Mouse (Mus musculus) heart, embryonic 15.5 days (tissue): ENCODE measurements around the gene Adck1. TPM values are rescaled to one million over a fixed set of nuclear protein-coding genes. Genes with fewer than 3 reads are reported as not detected.

Source experiments
- ATAC-seq: fragments of 200-750 bp; cut with Nextera tagmentation; replicated peaks from 2 replicates; pipeline ENCODE4 v1.8.0; 2017; ENCODE audit warnings: low read depth, moderate TSS enrichment; ENCODE audit not compliant: insufficient number of reproducible peaks, insufficient read depth, low FRiP score
- H3K27ac ChIP-seq: fragments of 300-500 bp; sonication (generic); 2 replicates; pipeline ENCODE4 v1.5.1; 2015; ENCODE audit warnings: mild to moderate bottlenecking, inconsistent platforms
- H3K27me3 ChIP-seq: fragments of 300-500 bp; sonication (generic); 2 replicates; pipeline ENCODE4 v1.6.1; 2015; ENCODE audit warnings: inconsistent platforms
- H3K36me3 ChIP-seq: fragments of 300-500 bp; sonication (generic); 2 replicates; pipeline ENCODE4 v1.6.1; 2015; ENCODE audit warnings: mild to moderate bottlenecking, inconsistent platforms
- H3K4me1 ChIP-seq: fragments of 300-500 bp; sonication (generic); replicated peaks from 2 replicates; pipeline ENCODE4 v1.6.1; 2015; ENCODE audit warnings: inconsistent platforms
- H3K4me2 ChIP-seq: fragments of 300-500 bp; sonication (generic); 2 replicates; pipeline ENCODE4 v1.6.1; 2015; ENCODE audit warnings: inconsistent platforms, mild to moderate bottlenecking, moderate library complexity
- H3K4me3 ChIP-seq: fragments of 300-500 bp; sonication (generic); 2 replicates; pipeline ENCODE4 v1.5.1; 2015; ENCODE audit warnings: mild to moderate bottlenecking, inconsistent platforms
- H3K9ac ChIP-seq: fragments of 300-500 bp; sonication (generic); 2 replicates; pipeline ENCODE4 v1.6.1; 2015; ENCODE audit warnings: mild to moderate bottlenecking, inconsistent platforms
- H3K9me3 ChIP-seq: fragments of 300-500 bp; sonication (generic); replicated peaks from 2 replicates; pipeline ENCODE4 v1.6.1; 2016; ENCODE audit warnings: inconsistent platforms
- WGBS: fragments of 180-500 bp; shearing (Covaris S2); methylation state at CpG from one replicate; pipeline ENCODE4 v1.1.7; 2015; ENCODE audit warnings: mixed read lengths; 5-methylcytosine and 5-hydroxymethylcytosine counted together
- polyA plus RNA-seq: library from polyadenylated mRNA; unstranded; fragments of >200 nt; fragmentation: Nextera tagmentation; extraction: Ambion mirVana; gene quantifications from 2 replicates; pipeline ENCODE4 v1.2.1, GENCODE M21; 2015

Adck1 gene
- polyA plus RNA-seq, 1 experiment from 2014 or later: 18.4 TPM

DNA sequence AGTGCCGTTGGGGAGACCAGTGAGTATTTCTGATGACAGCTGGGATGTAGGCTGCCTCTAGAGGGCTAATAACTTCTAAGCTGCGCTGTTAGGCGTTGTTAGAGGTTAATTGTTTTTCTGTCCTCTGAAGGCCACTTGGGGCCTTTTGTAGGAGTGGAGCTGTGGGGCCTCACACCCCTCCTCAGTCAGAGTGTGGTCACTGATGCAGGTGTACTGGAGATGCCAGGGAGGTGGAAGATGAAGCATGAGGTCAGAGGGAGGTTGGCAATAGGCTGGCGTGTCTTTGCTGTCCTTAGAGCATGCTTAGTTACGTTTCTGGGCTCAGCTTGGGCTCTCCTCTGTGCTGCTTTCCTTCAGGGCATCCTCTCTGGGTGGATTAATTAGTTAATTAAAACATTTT is 11.7 kb downstream of the Adck1 start:
- no peak for ATAC-seq
- Histone ChIP-seq H3K9ac (no peak overlapping the region), H3K36me3 (no peaks in the 10 kb centered on the region; the same call in 1 of the 2 replicates), H3K4me1 (no peaks in the 10 kb centered on the region), H3K4me3 (no peak overlapping the region), H3K27ac (no peak overlapping the region), H3K27me3 (no peaks in the 10 kb centered on the region), H3K9me3 (no peaks in the 10 kb centered on the region), H3K4me2 (no peak overlapping the region)
- 81% methylated on average over 5 of the region's 5 CpGs for WGBS

DNA sequence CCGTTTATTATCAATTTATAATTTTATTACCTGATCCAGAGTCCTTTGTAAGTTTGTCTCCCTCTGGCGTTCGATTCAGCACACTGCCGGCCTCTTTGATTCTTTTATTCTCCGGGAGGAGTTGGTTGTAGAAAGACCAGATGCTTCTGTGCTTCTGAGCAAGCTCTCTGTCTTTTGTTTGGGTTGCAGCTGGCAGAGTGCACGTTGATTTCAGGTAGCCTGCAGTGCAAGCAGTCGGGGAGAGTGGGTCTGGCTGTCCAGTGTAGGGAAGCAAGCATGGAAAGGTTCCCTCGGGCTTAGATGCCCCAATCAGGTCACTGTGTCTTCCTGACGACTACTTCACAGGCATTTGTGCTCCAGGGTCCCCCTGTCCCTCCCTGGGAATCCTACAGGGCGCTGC is 16.5 kb downstream of the Adck1 start:
- Histone ChIP-seq H3K36me3 (no peaks in the 10 kb centered on the region; the same call in 1 of the 2 replicates), H3K4me1 (no peaks in the 10 kb centered on the region), H3K4me3 (no peak overlapping the region), H3K27ac (no peak overlapping the region), H3K9me3 (no peaks in the 10 kb centered on the region), H3K4me2 (no peak overlapping the region), H3K9ac (no peak overlapping the region), H3K27me3 (no peaks in the 10 kb centered on the region)
- WGBS: 41% methylated on average over 10 of the region's 10 CpGs
- no peak for ATAC-seq

DNA sequence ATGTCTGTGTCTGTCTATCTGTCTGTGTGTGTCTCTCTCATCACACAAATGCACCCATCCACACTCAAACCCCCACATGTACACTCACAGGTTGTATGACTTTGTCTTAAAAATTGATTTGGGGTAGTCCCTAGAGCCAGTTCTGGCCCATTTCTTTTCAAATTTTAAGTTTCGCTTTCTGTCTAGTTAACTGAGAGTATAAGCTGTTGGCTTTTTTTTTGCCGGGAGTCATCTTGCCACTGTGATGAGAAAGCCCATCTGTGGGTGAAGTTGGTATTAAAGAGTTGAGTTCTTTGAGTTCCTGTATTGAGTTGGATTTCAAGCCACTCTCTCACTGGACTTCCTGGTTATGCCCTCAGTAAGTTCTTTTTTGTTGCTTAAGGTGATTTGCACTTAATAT is 17.9 kb downstream of the Adck1 start:
- H3K36me3 ChIP-seq: no peaks in the 10 kb centered on the region
- no peaks in the 10 kb centered on the region for H3K9me3 ChIP-seq
- no peak overlapping the region for H3K9ac ChIP-seq
- no peak overlapping the region for H3K4me2 ChIP-seq
- no peak for ATAC-seq
- no peak overlapping the region for H3K27ac ChIP-seq
- no peaks in the 10 kb centered on the region for H3K4me1 ChIP-seq
- H3K27me3 ChIP-seq: no peaks in the 10 kb centered on the region
- H3K4me3 ChIP-seq: no peak overlapping the region
- WGBS: 95% methylated on average over 2 of the region's 2 CpGs

DNA sequence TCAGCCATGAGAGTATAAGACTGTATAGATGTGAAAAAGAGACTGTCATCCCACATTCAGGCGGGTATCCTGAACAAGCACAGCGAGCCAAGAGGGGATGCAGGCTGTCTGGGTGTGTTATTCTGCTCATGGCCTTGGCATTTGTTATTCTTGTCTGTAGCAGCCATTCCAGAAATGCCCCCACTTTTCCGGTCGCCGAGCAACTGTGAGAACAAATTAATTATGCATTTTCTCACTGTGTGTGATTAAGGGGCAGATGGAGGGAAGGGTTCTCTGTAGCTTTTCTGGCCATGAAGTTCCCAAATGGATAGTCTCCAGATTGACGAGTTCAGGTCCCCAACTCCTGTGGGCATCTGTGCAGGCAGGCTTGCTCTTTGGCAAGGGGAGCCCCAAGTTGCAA is 28.5 kb downstream of the Adck1 start:
- Histone ChIP-seq H3K4me2 (no peak overlapping the region), H3K27ac (no peak overlapping the region), H3K9ac (no peak overlapping the region), H3K4me1 (no peaks in the 10 kb centered on the region), H3K36me3 (no peaks in the 10 kb centered on the region), H3K9me3 (no peaks in the 10 kb centered on the region), H3K27me3 (no peaks in the 10 kb centered on the region), H3K4me3 (no peak overlapping the region)
- ATAC-seq: no peak
- 84% methylated on average over 6 of the region's 6 CpGs for WGBS

DNA sequence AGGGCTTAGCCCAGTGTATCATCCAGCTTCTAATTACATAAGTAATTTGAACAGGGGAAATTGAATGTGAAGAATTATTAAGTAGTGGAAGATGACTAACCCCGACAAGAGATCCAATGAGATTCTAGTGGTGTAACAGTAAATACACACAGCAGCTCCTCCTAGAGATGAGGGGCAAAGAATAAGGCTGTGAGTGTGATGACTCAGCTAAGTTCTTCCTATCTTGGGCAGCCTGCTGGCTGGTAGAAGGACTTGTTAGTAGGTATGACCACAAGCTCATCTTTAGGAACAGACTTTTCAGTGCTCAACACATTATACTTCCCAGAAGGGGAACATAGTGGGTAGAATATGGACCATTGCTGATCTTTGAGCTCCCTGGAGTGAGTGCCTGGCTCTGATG is 38.3 kb downstream of the Adck1 start:
- Histone ChIP-seq H3K27me3 (no peaks in the 10 kb centered on the region), H3K4me1 (no peaks in the 10 kb centered on the region), H3K9ac (no peak overlapping the region), H3K27ac (no peak overlapping the region), H3K36me3 (no peaks in the 10 kb centered on the region), H3K4me2 (no peak overlapping the region), H3K9me3 (no peaks in the 10 kb centered on the region), H3K4me3 (no peak overlapping the region)
- no peak for ATAC-seq
- WGBS: 81% methylated on average over 1 of the region's 1 CpGs

DNA sequence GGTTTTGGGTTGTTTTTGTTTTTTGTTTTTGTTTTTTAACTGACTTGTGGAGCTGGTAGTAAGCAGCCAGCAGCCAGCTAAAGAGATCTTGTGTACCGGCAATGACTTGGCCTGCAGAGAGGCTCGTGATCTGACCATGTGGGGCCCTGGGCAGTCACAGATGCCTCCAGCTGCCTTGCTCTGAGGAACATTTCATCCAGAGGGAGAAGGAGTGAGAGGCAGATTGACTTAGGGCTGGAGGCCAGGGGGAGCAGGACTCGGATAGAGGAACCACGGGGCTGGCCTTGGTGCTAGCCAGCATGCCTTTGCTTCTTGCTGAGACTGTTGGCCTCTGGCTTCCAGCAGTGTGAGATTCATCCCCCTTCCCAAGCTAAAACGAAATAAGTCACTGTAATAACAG is 43.2 kb downstream of the Adck1 start:
- no peak overlapping the region for H3K4me3 ChIP-seq
- H3K36me3 ChIP-seq: no peaks in the 10 kb centered on the region
- no peaks in the 10 kb centered on the region for H3K4me1 ChIP-seq
- WGBS: 52% methylated on average over 5 of the region's 5 CpGs
- no peak overlapping the region for H3K4me2 ChIP-seq
- H3K27me3 ChIP-seq: no peaks in the 10 kb centered on the region
- H3K9me3 ChIP-seq: no peaks in the 10 kb centered on the region
- no peak overlapping the region for H3K27ac ChIP-seq
- ATAC-seq: no peak
- H3K9ac ChIP-seq: no peak overlapping the region

DNA sequence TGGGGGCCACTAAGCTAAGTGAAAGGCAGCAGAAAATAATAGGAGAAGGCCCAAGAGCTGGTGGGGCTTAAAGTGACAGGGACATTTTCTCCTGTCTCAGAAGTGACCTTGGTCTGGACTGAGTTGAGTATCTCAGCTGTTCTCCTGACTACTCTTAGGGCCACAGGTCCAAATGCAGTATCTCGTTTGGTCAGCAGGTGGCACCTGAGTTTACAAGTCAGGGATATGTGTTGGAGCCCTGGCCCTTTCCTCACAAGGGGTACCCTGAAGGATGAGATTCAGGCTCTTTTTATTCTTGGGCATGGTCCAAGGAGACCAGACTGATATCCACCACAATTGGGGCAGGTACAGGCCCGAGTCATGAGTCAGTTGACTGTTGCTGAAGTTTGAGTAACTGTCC is 44.8 kb downstream of the Adck1 start:
- ATAC-seq: peak; percentile 34; the same call in 1 of the 2 replicates
- H3K27ac ChIP-seq: no peak overlapping the region
- H3K27me3 ChIP-seq: no peaks in the 10 kb centered on the region
- H3K4me1 ChIP-seq: no peaks in the 10 kb centered on the region
- no peaks in the 10 kb centered on the region for H3K9me3 ChIP-seq
- no peak overlapping the region for H3K4me3 ChIP-seq
- no peak overlapping the region for H3K9ac ChIP-seq
- 14% methylated on average over 2 of the region's 2 CpGs for WGBS
- H3K4me2 ChIP-seq: no peak overlapping the region
- no peaks in the 10 kb centered on the region for H3K36me3 ChIP-seq

DNA sequence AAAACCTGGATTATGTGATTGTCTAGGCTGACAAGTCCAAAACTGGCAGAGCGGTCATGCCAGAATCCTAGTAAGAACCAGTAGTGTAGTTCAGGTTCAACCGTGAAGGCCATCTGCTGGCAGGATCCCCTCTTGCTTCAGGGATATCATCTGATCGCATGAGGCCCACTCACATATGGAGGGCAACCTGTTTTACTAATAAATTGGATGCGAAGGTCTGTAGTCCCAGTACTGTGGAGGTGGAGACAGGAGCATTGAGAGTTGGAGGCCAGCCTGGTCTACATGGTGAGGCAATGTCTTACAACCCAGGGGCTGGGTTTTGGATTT is 47.6 kb downstream of the Adck1 start:
- Histone ChIP-seq H3K4me3 (no peak overlapping the region), H3K4me2 (no peak overlapping the region), H3K9me3 (no peaks in the 10 kb centered on the region), H3K9ac (no peak overlapping the region), H3K4me1 (no peaks in the 10 kb centered on the region), H3K27me3 (no peaks in the 10 kb centered on the region), H3K27ac (no peak overlapping the region), H3K36me3 (peaks cover 6% of the 10 kb centered on the region)
- no peak for ATAC-seq
- 88% methylated on average over 4 of the region's 4 CpGs for WGBS

DNA sequence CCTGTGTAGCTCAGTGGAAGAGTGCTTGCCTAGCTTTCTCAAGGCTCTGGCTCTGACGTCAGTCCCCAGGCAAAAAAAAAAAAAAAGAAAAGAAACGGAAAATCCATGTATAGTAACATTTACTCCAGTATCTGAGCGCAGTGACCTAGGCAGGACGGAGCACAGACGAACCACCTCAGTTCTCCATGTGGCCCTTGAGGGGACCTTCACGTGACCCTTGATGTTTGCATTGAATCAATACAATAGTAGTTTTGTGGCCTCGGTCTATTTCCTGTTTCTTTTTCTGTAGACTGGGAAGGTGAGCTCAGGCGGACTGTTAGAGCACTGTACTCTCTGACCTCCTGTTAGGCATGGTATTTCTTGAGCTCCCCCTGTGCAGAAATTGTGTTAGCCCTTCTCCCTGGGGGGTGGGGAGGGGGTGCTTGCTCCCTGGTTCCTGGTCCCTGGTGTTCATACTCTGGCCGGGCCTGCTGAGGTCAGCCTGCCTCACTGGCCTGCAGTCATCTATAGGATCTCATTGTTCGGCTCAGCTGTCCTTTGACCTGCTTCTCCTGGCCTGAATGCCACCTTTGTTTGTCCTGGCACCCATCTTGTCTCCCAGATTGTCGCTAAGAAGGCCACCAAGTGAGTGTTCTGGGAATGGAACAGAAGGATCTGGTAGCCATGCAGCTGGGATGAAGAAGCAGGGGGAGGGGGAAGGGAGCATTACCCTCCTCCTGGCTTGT is 48.1 kb downstream of the Adck1 start:
- Histone ChIP-seq H3K36me3 (peaks cover 6% of the 10 kb centered on the region), H3K27ac (no peak overlapping the region), H3K27me3 (no peaks in the 10 kb centered on the region), H3K4me3 (no peak overlapping the region), H3K4me2 (no peak overlapping the region), H3K9me3 (no peaks in the 10 kb centered on the region), H3K9ac (no peak overlapping the region), H3K4me1 (no peaks in the 10 kb centered on the region)
- WGBS: 65% methylated on average over 11 of the region's 11 CpGs
- no peak for ATAC-seq

DNA sequence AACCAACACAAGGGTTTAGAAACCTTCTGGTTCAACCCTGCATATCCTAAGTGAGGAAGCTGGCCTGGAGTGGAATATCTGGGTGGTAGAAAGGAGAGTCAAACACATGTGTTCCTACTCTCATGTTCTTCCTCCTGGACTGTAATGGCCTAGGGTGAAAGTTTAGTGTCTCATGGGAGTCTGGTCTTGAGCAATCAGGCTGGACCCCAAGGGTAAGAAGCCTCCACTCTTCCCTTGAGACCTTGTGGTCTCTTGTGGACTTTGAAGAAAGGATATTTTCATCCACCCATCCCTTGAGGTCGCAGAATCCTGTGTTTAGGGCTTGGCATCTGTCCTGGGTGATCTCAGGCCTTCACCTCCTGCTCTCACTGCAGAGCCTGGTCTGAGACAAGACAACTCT is 52.9 kb downstream of the Adck1 start:
- Histone ChIP-seq H3K27me3 (no peaks in the 10 kb centered on the region), H3K27ac (no peak overlapping the region), H3K4me1 (no peaks in the 10 kb centered on the region), H3K36me3 (peaks cover 6% of the 10 kb centered on the region), H3K9ac (no peak overlapping the region), H3K4me2 (no peak overlapping the region), H3K4me3 (no peak overlapping the region), H3K9me3 (no peaks in the 10 kb centered on the region)
- no peak for ATAC-seq
- WGBS: 79% methylated on average over 1 of the region's 1 CpGs

DNA sequence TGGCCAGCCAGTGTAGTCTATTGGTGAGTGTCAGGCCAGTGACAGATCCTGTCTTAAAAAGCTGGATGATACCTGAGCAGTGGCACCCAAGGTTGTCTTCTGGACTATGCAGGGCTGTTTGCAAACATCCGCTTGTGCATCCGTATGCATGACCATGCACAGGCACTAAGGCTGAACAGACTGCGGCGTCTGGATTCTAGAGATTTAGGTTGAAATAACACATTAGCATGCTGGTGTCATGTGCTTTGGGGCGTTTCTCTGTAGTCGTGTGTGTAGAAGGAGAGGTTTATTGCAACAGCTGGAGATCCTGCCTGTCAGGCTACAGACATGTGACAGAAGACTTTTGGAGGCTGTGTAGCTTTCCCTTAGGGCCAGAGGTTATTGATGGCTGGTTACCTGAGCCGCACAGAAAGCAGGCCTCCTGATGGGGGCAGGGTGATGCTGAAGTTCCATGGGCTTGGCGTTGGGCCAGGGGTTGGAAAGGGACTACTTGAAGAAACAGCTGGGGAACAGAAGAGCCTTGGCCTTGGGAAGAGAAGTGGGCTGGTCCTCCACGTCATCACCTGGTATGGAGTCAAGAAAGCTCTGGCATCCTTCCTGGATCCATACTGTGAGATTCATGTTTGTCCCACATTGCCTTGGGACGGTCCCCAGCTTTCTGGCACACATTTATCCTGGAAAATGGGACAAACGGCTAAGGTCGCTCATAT is 59.7 kb downstream of the Adck1 start:
- no peak; the same call in 1 of the 2 replicates for ATAC-seq
- Histone ChIP-seq H3K27ac (no peak overlapping the region), H3K36me3 (no peaks in the 10 kb centered on the region), H3K4me3 (no peak overlapping the region), H3K9ac (no peak overlapping the region), H3K4me2 (no peak overlapping the region), H3K27me3 (no peaks in the 10 kb centered on the region), H3K9me3 (no peaks in the 10 kb centered on the region), H3K4me1 (0 out of 2 replicates have a peak, but pooled peaks cover 2% of the 10 kb centered on the region)
- 70% methylated on average over 12 of the region's 12 CpGs for WGBS

DNA sequence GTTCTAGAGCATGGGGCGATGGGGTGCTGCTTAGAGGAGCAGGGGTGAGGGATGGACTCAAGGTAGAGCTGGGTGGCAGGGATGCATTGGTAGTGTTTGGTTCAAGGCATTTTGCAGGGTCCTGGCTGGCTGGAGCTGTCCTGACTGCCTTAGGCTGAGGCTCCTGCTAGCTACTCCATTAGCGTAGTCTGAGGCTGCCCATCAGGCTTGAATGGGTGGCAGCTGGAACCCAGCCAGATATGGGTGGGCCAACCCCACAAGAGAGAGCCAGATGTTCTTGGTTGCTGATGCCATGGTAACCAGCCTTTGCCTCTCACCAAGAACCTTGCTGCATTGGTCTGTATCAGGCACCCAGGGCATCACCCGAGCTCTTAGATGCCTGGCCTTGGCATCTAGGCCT is 66.6 kb downstream of the Adck1 start:
- no peak overlapping the region for H3K27ac ChIP-seq
- H3K4me3 ChIP-seq: no peak overlapping the region
- 89% methylated on average over 3 of the region's 3 CpGs for WGBS
- H3K27me3 ChIP-seq: no peaks in the 10 kb centered on the region
- no peaks in the 10 kb centered on the region for H3K9me3 ChIP-seq
- ATAC-seq: no peak
- H3K9ac ChIP-seq: no peak overlapping the region
- peaks cover 4% of the 10 kb centered on the region; the same call in 1 of the 2 replicates for H3K4me1 ChIP-seq
- H3K4me2 ChIP-seq: no peak overlapping the region
- no peaks in the 10 kb centered on the region; the same call in 1 of the 2 replicates for H3K36me3 ChIP-seq
